Mouse (Mus musculus) left cerebral cortex, postnatal 36 days (tissue): ENCODE data around the gene Reg4. TPM values are rescaled to one million over a fixed set of nuclear protein-coding genes. Genes with fewer than 3 reads are reported as not detected.

Experiments
- DNase-seq, 2 experiments: peaks; one replicate each; pipeline ENCODE4 v3.0.0; 2021 to 2022; ENCODE audit warnings: low spot score in 2 of 2, mixed read lengths in 1 of 2
- intact Hi-C: fragments of 180-260 bp; cut with DNase I; formaldehyde crosslinking; loops from one replicate; pipeline ENCODE4 v1.15.1; 2025
- total RNA-seq, 2 experiments: library from RNA; stranded (reverse); gene quantifications; 2 replicates each; pipeline ENCODE4 v1.2.3; 2021

The Reg4 gene
- not detected for total RNA-seq

GRCm38 (mm10) chr3:98221856-98222255 is at the start of gene Reg4:
Gene Reg4 (plus strand): TSS chr3:98222156.
- intact Hi-C loops: loop anchor here (10.0 kb wide), 1 partner anchor 537 kb away; no protein-coding TSS in a partner anchor
- DNase-seq: no peak

GRCm38 (mm10) chr3:98178340-98178739 is 43.6 kb upstream of the Reg4 start:
- intact Hi-C loops: no loop called here
- DNase-seq: peak; percentile 13 to 24

GRCm38 (mm10) chr3:98180805-98181204 is 41.2 kb upstream of the Reg4 start:
- DNase-seq: peak in 1 of 2 experiments; percentile 22
- intact Hi-C loops: loop anchor here (2.0 to 5.0 kb wide), 2 partner anchors 44 to 131 kb away; no protein-coding TSS in a partner anchor

- intact Hi-C loops: no loop called here
- no peak for DNase-seq
Measured at GRCm38 (mm10) chr3:98185163-98185714, 36.7 kb upstream of the Reg4 start.

- DNase-seq: no peak
- intact Hi-C loops: no loop called here
Measured at GRCm38 (mm10) chr3:98187777-98188176, 34.2 kb upstream of the Reg4 start.

- intact Hi-C loops: no loop called here
- DNase-seq: no peak
Measured at GRCm38 (mm10) chr3:98197711-98198532, 24.0 kb upstream of the Reg4 start.

- intact Hi-C loops: no loop called here
Measured at GRCm38 (mm10) chr3:98199747-98200146, 22.2 kb upstream of the Reg4 start.

GRCm38 (mm10) chr3:98203282-98203681 is 18.7 kb upstream of the Reg4 start:
- intact Hi-C loops: no loop called here
- DNase-seq: no peak

More at GRCm38 (mm10) chr3:98199747-98200146, 22.2 kb upstream of the Reg4 start:
- DNase-seq: no peak

GRCm38 (mm10) chr3:98206977-98207376 is 15.0 kb upstream of the Reg4 start:
- DNase-seq: no peak
- intact Hi-C loops: no loop called here

- intact Hi-C loops: no loop called here
- DNase-seq: no peak
Measured at GRCm38 (mm10) chr3:98209161-98209560, 12.8 kb upstream of the Reg4 start.

- no peak for DNase-seq
- intact Hi-C loops: loop anchor here (5.0 kb wide), 1 partner anchor 149 kb away; no protein-coding TSS in a partner anchor
Measured at GRCm38 (mm10) chr3:98210860-98211259, 11.1 kb upstream of the Reg4 start.

GRCm38 (mm10) chr3:98211301-98212081 is 10.5 kb upstream of the Reg4 start:
- DNase-seq: peak; percentile 54 to 60
- intact Hi-C loops: loop anchor here (5.0 kb wide), 1 partner anchor 149 kb away; no protein-coding TSS in a partner anchor

GRCm38 (mm10) chr3:98216296-98216695 is 5.7 kb upstream of the Reg4 start:
- no peak for DNase-seq
- intact Hi-C loops: no loop called here

- intact Hi-C loops: loop anchor here (10.0 kb wide), 1 partner anchor 538 kb away; no protein-coding TSS in a partner anchor
- no peak for DNase-seq
Measured at GRCm38 (mm10) chr3:98223263-98223662, 1.3 kb downstream of the Reg4 start.

- DNase-seq: peak; percentile 52 to 67
- intact Hi-C loops: loop anchor here (1.0 to 10.0 kb wide), 3 partner anchors 43 to 539 kb away; no protein-coding TSS in a partner anchor
Measured at GRCm38 (mm10) chr3:98223783-98224580, 2.0 kb downstream of the Reg4 start.

- intact Hi-C loops: loop anchor here (1.0 to 10.0 kb wide), 4 partner anchors 44 to 540 kb away; no protein-coding TSS in a partner anchor
Measured at GRCm38 (mm10) chr3:98224975-98225374, 3.0 kb downstream of the Reg4 start.

GRCm38 (mm10) chr3:98225746-98226145 is 3.8 kb downstream of the Reg4 start:
- intact Hi-C loops: loop anchor here (2.0 to 10.0 kb wide), 3 partner anchors 45 to 541 kb away; no protein-coding TSS in a partner anchor
- no peak for DNase-seq

More at GRCm38 (mm10) chr3:98224975-98225374, 3.0 kb downstream of the Reg4 start:
- DNase-seq: no peak

GRCm38 (mm10) chr3:98226988-98227610 is 5.1 kb downstream of the Reg4 start:
- peak; percentile 64 to 71 for DNase-seq
- intact Hi-C loops: loop anchor here (5.0 to 10.0 kb wide), 2 partner anchors 85 to 542 kb away; no protein-coding TSS in a partner anchor
